Mouse (Mus musculus) T-cell, adult 2 months (primary cell): ENCODE results near the gene Elp6.

Experiments
- DNase-seq: peaks from one replicate; pipeline ENCODE4 v3.0.0; 2022; ENCODE audit warnings: low spot score

Gene Elp6

GRCm38 (mm10) chr9:110361299-110361698, 56.3 kb downstream of the Elp6 start:
- DNase-seq, result no peak

DNA sequence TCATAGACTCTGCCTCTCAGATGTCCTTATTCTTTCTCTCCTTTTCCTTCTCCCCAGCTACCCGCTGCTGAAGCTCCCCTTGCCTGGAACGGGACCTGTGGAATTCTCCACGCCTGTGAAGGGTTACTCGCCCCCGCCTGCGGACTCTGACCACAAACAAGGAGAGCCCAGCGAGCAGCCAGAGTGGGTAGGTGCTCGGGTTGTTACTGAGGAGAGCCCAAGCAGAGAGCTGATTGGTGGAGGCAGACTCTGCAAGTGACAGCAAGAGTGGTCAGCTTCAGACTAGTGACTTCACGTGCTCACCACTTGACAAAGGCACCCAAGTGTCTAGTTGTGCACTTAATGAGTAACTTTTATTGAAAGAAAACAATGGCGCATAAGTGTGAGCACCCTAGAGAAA, 57.4 kb downstream of the Elp6 start:
- no peak for DNase-seq

- no peak for DNase-seq
Measured at GRCm38 (mm10) chr9:110366746-110367145, 61.8 kb downstream of the Elp6 start.

DNA sequence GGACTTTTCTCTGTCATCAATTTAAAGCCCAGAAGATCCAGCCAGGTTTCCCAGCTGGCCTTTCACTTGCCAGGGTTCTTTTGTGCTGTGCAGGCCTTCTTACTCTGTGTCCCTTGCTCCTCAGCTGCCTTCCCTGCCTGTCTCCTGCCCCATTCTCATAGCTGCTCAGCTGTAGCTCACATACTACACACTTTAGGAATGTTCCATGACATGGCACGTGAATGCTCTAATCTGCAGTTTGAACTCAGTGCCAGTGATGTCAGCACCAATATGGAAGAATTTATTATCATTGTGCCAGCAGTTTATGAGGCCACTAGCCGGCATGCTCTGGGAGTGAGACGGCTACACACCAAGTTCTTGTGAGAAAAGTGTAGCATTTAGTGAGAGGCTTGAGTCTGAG, 64.9 kb downstream of the Elp6 start:
- no peak for DNase-seq
